Mouse (Mus musculus): ENCODE measurements around the gene Lgals3.

- TF ChIP-seq HCFC1 (IDR thresholded peaks at IDR 0.05; ENCODE audit: borderline replicate concordance, insufficient read depth, low read length) (no peak), CHD2 (IDR thresholded peaks at IDR 0.05; ENCODE audit: low read depth, low read length) (no peak), ZC3H11A (IDR thresholded peaks at IDR 0.05; ENCODE audit: borderline replicate concordance, low read depth, low read length) (peak; percentile 60; the same call in 1 of the 2 replicates)
Measured at GRCm38 (mm10) chr14:47334819-47335218, 32.7 kb upstream of the Lgals3 start.

All from ES-E14 (cell line).